Mouse (Mus musculus) heart, embryonic 11.5 days (tissue): ENCODE data around the gene Tyk2. TPM values are rescaled to one million over a fixed set of nuclear protein-coding genes. Genes with fewer than 3 reads are reported as not detected.
A peak's percentile ranks its signal among the peaks of the same experiment; 100 is the strongest.

Source experiments
- ATAC-seq: fragments of 200-750 bp; cut with Nextera tagmentation; replicated peaks from 2 replicates; pipeline ENCODE4 v1.8.0; 2017; ENCODE audit warnings: moderate library complexity; ENCODE audit not compliant: insufficient number of reproducible peaks, low FRiP score, low TSS enrichment
- H3K27ac ChIP-seq: fragments of 300-500 bp; sonication (generic); 2 replicates; pipeline ENCODE4 v1.5.1; 2014; ENCODE audit warnings: mild to moderate bottlenecking, low read depth, low read length
- H3K27me3 ChIP-seq: fragments of 300-500 bp; sonication (generic); 2 replicates; pipeline ENCODE4 v1.6.1; 2014; ENCODE audit warnings: mild to moderate bottlenecking, low read length, mixed read lengths; ENCODE audit not compliant: control insufficient read depth, insufficient read depth
- H3K36me3 ChIP-seq: fragments of 300-500 bp; sonication (generic); 2 replicates; pipeline ENCODE4 v1.6.1; 2014; ENCODE audit warnings: mild to moderate bottlenecking, low read length, moderate library complexity, mixed read lengths; ENCODE audit not compliant: control insufficient read depth, insufficient read depth
- H3K4me1 ChIP-seq: fragments of 300-500 bp; sonication (generic); 2 replicates; pipeline ENCODE4 v1.6.1; 2014; ENCODE audit warnings: low read length; ENCODE audit not compliant: control insufficient read depth, insufficient read depth
- H3K4me2 ChIP-seq: fragments of 300-500 bp; sonication (generic); 2 replicates; pipeline ENCODE4 v1.6.1; 2014; ENCODE audit warnings: mild to moderate bottlenecking, moderate library complexity
- H3K4me3 ChIP-seq: fragments of 300-500 bp; sonication (generic); 2 replicates; pipeline ENCODE4 v1.5.1; 2014; ENCODE audit warnings: low read depth, low read length
- H3K9ac ChIP-seq: fragments of 300-500 bp; sonication (generic); 2 replicates; pipeline ENCODE4 v1.6.1; 2014; ENCODE audit warnings: mild to moderate bottlenecking, low read depth, low read length, moderate library complexity
- H3K9me3 ChIP-seq: fragments of 300-500 bp; sonication (generic); replicated peaks from 2 replicates; pipeline ENCODE4 v1.6.1; 2016; ENCODE audit warnings: low read length; ENCODE audit not compliant: control insufficient read depth
- WGBS: fragments of 180-500 bp; shearing (Covaris S2); extraction: QIAGEN DNeasy Blood & Tissue Kit; methylation state at CpG from one replicate; pipeline ENCODE4 v1.1.7; 2014; ENCODE audit not compliant: insufficient replicate concordance; 5-methylcytosine and 5-hydroxymethylcytosine counted together
- microRNA-seq: library from miRNA; unstranded; fragments of <30 nt; microRNA quantifications from one replicate; pipeline ENCODE4, GENCODE M21; 2016; ENCODE audit warnings: borderline number of aligned reads
- polyA plus RNA-seq: library from polyadenylated mRNA; unstranded; fragments of >200 nt; fragmentation: Nextera tagmentation; extraction: Ambion mirVana; gene quantifications from 2 replicates; pipeline ENCODE4 v1.2.1, GENCODE M21; 2014

Tyk2 gene
- polyA plus RNA-seq, 1 experiment from 2014 or later: 9.4 TPM

DNA sequence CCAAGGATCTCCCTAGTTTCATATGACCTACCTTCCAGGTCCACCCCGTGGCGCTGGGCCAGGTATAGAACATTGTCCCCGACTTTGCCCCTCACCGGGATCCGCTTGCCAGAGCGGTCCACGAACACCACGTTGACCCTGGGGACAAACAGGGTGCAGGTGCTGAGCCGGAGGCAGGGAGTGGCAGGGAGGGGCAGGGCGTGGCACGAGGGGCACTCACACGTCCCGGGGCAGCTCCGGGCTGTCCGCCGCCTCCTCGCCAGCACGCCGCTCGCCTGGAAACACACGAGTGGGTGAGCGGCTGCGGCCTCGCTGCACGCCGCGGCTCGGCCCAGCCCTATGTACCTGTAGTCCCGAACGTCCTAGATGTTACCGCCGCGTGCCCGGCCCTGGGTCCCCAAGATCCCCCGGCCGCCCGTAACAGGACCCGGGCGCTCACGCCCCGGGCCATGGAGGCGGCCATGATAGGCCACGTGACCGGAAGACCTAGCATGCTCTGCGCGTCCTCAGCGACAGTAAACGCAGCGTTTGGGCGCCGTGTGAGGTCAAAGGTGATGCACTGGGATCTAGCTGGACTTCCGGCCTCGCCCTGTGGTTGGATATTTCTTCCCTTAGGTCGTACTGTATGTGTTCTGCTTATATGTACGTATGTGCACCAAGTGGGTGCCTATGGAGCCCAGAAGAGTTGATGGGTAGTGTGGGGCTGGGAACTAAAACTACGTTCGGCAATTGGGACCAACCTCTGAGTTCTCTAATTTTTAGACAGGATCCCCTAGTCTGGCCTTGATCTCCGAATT, 57.8 kb downstream of the Tyk2 start, which contains the start of the genes Gm49373 and Fdx1l:
Gm49373 (minus strand) TSS at position 53 of the 797 bp plus-strand sequence.
Fdx1l (minus strand) TSS at position 571 of the 797 bp plus-strand sequence.
- peak within 1 kb of the TSS; percentile 90 for H3K9ac ChIP-seq
- WGBS: 3% methylated on average over 58 of the region's 58 CpGs
- peak within 1 kb of the TSS; percentile 75 for H3K27ac ChIP-seq
- H3K9me3 ChIP-seq: no peaks in the 10 kb centered on the region
- H3K4me2 ChIP-seq: peak within 1 kb of the TSS; percentile 89
- peaks cover 27% of the 10 kb centered on the region for H3K36me3 ChIP-seq
- no peaks in the 10 kb centered on the region for H3K27me3 ChIP-seq
- ATAC-seq: peak; percentile 86
- peak within 1 kb of the TSS; percentile 71 for H3K4me3 ChIP-seq
- H3K4me1 ChIP-seq: peaks cover 7% of the 10 kb centered on the region; the same call in 1 of the 2 replicates

DNA sequence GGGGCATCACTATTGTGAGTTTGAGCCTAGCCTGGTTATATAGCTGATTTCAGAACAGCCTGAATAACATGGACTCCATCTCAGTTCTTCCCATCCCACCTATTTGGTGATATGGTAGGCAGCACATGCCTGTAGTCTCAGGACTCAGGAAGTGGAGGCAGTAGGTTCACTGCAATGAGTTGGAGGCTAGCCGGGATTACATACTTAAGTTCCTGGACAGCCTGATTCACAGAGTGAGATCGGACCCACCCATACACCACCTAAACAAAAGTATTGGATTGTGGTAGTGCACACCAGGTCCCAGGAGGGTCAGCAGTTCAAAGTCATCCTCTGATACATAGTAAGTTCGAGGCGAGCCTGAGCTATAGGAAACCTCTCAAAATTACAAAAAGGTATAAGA, 58.4 kb downstream of the Tyk2 start:
- Histone ChIP-seq H3K4me2 (peak overlapping the region; percentile 89), H3K4me3 (peak overlapping the region; percentile 71), H3K27ac (peak overlapping the region; percentile 75; the same call in 1 of the 2 replicates), H3K4me1 (peaks cover 7% of the 10 kb centered on the region; the same call in 1 of the 2 replicates), H3K9ac (peak overlapping the region; percentile 90), H3K27me3 (no peaks in the 10 kb centered on the region), H3K36me3 (peaks cover 26% of the 10 kb centered on the region), H3K9me3 (no peaks in the 10 kb centered on the region)
- 14% methylated on average over 4 of the region's 4 CpGs for WGBS
- ATAC-seq: no peak

DNA sequence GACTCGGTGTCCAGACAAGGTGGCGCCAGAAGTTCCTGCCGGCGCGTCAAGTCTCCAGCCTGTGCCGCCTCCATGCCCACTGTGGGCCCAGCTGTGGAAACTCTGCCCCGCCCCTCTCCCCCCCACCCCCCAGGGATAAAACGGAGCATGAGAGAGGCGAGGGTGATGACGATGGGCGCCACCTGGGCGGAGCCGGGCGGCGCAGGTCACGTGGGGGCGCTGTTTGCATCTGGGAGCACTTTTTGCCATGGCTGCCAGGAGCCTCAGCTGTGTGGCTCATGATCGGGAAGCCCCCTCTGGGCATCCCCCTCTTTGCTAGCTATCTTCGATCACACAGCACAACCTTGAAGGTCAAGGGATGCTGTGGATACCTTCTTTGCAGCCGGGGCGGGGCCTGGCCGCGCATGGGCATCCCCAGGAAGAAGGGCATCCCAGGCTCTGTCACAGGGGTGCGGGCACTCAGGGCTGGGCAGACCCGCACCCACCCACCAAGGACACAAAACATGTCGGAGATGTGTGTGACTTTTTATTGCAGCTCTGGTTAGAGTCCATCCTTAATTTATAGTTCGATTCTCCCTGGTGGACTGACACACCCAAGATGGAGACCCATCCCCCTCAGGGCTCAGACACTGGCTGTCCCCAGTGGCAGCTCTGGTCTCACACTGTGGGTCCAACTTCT, 63.9 kb downstream of the Tyk2 start, which contains the start of gene Zglp1:
Zglp1 (minus strand) TSS at position 88 of the 679 bp plus-strand sequence.
- Histone ChIP-seq H3K9ac (no peak within 1 kb of the TSS), H3K4me1 (peaks cover under 1% of the 10 kb centered on the region; the same call in 1 of the 2 replicates), H3K27ac (no peak within 1 kb of the TSS), H3K9me3 (no peaks in the 10 kb centered on the region), H3K4me2 (no peak within 1 kb of the TSS), H3K36me3 (peaks cover 14% of the 10 kb centered on the region), H3K4me3 (no peak within 1 kb of the TSS), H3K27me3 (no peaks in the 10 kb centered on the region)
- WGBS: 81% methylated on average over 27 of the region's 27 CpGs
- no peak for ATAC-seq

DNA sequence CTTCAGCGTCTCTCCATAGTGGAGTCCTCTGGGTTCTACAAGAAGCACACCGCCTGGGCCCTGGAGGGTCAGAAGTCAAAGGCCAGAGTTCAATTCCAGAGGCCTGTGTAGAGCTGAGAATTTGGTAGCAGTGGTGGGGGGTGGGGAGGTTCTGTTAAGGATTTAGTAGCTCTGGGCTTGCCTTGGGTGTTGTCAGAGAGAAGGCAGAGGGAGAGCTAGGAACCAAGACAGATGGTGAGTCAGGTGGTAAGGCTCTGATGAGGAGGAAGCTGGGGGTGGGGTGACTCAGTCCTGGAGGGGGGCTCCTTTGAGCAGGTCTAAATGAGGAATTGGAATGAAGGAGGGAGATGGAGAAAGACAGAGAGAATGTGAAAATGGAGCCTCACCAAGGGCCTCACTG, 68.1 kb downstream of the Tyk2 start:
- Histone ChIP-seq H3K27ac (no peak overlapping the region), H3K4me3 (no peak overlapping the region), H3K36me3 (peaks cover 15% of the 10 kb centered on the region), H3K4me1 (no peaks in the 10 kb centered on the region), H3K9ac (no peak overlapping the region), H3K27me3 (no peaks in the 10 kb centered on the region), H3K9me3 (no peaks in the 10 kb centered on the region), H3K4me2 (no peak overlapping the region)
- WGBS: 83% methylated on average over 2 of the region's 2 CpGs
- no peak for ATAC-seq

Small RNAs within 50 kb of the gene (microRNA-seq; reads per million reads assigned to microRNA genes)
- gene Mir7082: 2.3 reads per million, percentile 28 among the genes with 10 or more reads in this experiment

Other genes starting within 250 kb of the Tyk2 start
- gene Ppan, start 243.1 kb downstream of the Tyk2 start, polyA plus RNA-seq: 43.6 and 46.2 TPM in 2 replicates
- 276 and 286 TPM in 2 replicates for gene Eif3g, start 232.6 kb downstream of the Tyk2 start, polyA plus RNA-seq
- gene Dnmt1, start 171.4 kb downstream of the Tyk2 start, polyA plus RNA-seq: 50.5 and 59.3 TPM in 2 replicates
- 24.6 and 26.5 TPM in 2 replicates for gene S1pr2, start 154.5 kb downstream of the Tyk2 start, polyA plus RNA-seq
- 140 and 147 TPM in 2 replicates for gene Mrpl4, start 128.5 kb downstream of the Tyk2 start, polyA plus RNA-seq
- gene Icam1, start 115.3 kb downstream of the Tyk2 start, polyA plus RNA-seq: 8.1 and 8.5 TPM in 2 replicates
- gene Icam4, start 101.9 kb downstream of the Tyk2 start, polyA plus RNA-seq: 18.9 and 25.4 TPM in 2 replicates
- not detected in 2 replicates for gene Icam5, start 99.2 kb downstream of the Tyk2 start, polyA plus RNA-seq
- 0.28 and 1.8 TPM in 2 replicates for gene Zglp1, start 64.2 kb downstream of the Tyk2 start, polyA plus RNA-seq
- 0.31 and 0.44 TPM in 2 replicates for gene Gm49373, start 58.1 kb downstream of the Tyk2 start, polyA plus RNA-seq
- gene Fdx1l, start 57.6 kb downstream of the Tyk2 start, polyA plus RNA-seq: 52.9 and 58.2 TPM in 2 replicates
- gene Gm38431, start 39.2 kb downstream of the Tyk2 start, polyA plus RNA-seq: 1.2 and 1.9 TPM in 2 replicates
- 53.6 and 57.8 TPM in 2 replicates for gene Raver1, start 39.2 kb downstream of the Tyk2 start, polyA plus RNA-seq
- 254 and 266 TPM in 2 replicates for gene Cdc37, start 18.7 kb upstream of the Tyk2 start, polyA plus RNA-seq
- 7.6 and 8.3 TPM in 2 replicates for gene Pde4a, start 34.5 kb upstream of the Tyk2 start, polyA plus RNA-seq
- gene Keap1, start 108.1 kb upstream of the Tyk2 start, polyA plus RNA-seq: 22.3 and 35.7 TPM in 2 replicates
- 0.11 and 0.31 TPM in 2 replicates for gene S1pr5, start 117.2 kb upstream of the Tyk2 start, polyA plus RNA-seq
- 45.5 and 48.2 TPM in 2 replicates for gene Atg4d, start 134.1 kb upstream of the Tyk2 start, polyA plus RNA-seq
- 9.9 and 12.3 TPM in 2 replicates for gene Kri1, start 156.7 kb upstream of the Tyk2 start, polyA plus RNA-seq
- 88.4 and 99.8 TPM in 2 replicates for gene Cdkn2d, start 160.2 kb upstream of the Tyk2 start, polyA plus RNA-seq
- 0.55 and 1.1 TPM in 2 replicates for gene Ap1m2, start 181.1 kb upstream of the Tyk2 start, polyA plus RNA-seq
- 62.3 and 70.0 TPM in 2 replicates for gene Slc44a2, start 189.5 kb upstream of the Tyk2 start, polyA plus RNA-seq
- 120 and 138 TPM in 2 replicates for gene Ilf3, start 236.6 kb upstream of the Tyk2 start, polyA plus RNA-seq